Mouse (Mus musculus) ES-E14 (cell line): ENCODE results near the gene Zfp420. TPM values are rescaled to one million over a fixed set of nuclear protein-coding genes. Genes with fewer than 3 reads are reported as not detected.

Source experiments
- DNase-seq: peaks from one replicate; pipeline ENCODE4 v3.0.0-alpha.2; 2013; ENCODE audit warnings: low read depth, low spot score
- H3K27ac ChIP-seq: 2 replicates; pipeline ENCODE4 v1.5.1; 2012; ENCODE audit warnings: low read depth, mild to moderate bottlenecking, low read length, moderate library complexity, mixed read lengths; ENCODE audit not compliant: poor library complexity, insufficient read depth, severe bottlenecking
- H3K36me3 ChIP-seq: 2 replicates; pipeline ENCODE4 v1.6.1; 2012; ENCODE audit warnings: mild to moderate bottlenecking, low read length, moderate library complexity, mixed read lengths; ENCODE audit not compliant: control insufficient read depth, poor library complexity, insufficient read depth, severe bottlenecking
- H3K4me1 ChIP-seq, 2 experiments: fragments of 150-350 bp in 1 of 2; sonication (generic) in 1 of 2; 2 replicates each; pipeline ENCODE4 v1.6.1; 2012; ENCODE audit warnings: low read length in 2 of 2, mild to moderate bottlenecking in 1 of 2, mixed read lengths in 1 of 2; ENCODE audit not compliant: control insufficient read depth in 2 of 2, insufficient read depth in 2 of 2, poor library complexity in 1 of 2
- H3K4me3 ChIP-seq, 2 experiments: fragments of 150-350 bp in 1 of 2; sonication (generic) in 1 of 2; 2 replicates each; pipeline ENCODE4 v1.5.1; 2012; ENCODE audit warnings: low read length in 2 of 2, low read depth in 1 of 2, mild to moderate bottlenecking in 1 of 2, mixed read lengths in 1 of 2; ENCODE audit not compliant: insufficient read depth in 1 of 2, poor library complexity in 1 of 2, severe bottlenecking in 1 of 2
- H3K9ac ChIP-seq: 2 replicates; pipeline ENCODE4 v1.6.1; 2012; ENCODE audit warnings: low read depth, mild to moderate bottlenecking, low read length, mixed read lengths; ENCODE audit not compliant: poor library complexity, insufficient read depth, severe bottlenecking
- H3K9me3 ChIP-seq: fragments of 150-350 bp; sonication (generic); 2 replicates; pipeline ENCODE4 v1.6.1; 2012; ENCODE audit warnings: low read depth, mild to moderate bottlenecking, low read length; ENCODE audit not compliant: control insufficient read depth, insufficient read depth
- CHD2 ChIP-seq: IDR thresholded peaks from 2 replicates; pipeline ENCODE4 v1.6.1; 2014; ENCODE audit warnings: mild to moderate bottlenecking, low read depth, low read length, inconsistent platforms
- HCFC1 ChIP-seq: IDR thresholded peaks from 2 replicates; pipeline ENCODE4 v1.6.1; 2012; ENCODE audit warnings: low read length, inconsistent platforms, borderline replicate concordance; ENCODE audit not compliant: insufficient read depth
- MAFK ChIP-seq: IDR thresholded peaks from 2 replicates; pipeline ENCODE4 v1.6.1; 2014; ENCODE audit warnings: mild to moderate bottlenecking, low read depth, low read length, inconsistent platforms; ENCODE audit not compliant: insufficient read depth
- ZC3H11A ChIP-seq: IDR thresholded peaks from 2 replicates; pipeline ENCODE4 v1.6.1; 2012; ENCODE audit warnings: low read depth, mild to moderate bottlenecking, inconsistent platforms, low read length, borderline replicate concordance
- ZNF384 ChIP-seq: IDR thresholded peaks from 2 replicates; pipeline ENCODE4 v1.6.1; 2012; ENCODE audit warnings: low read depth, low read length, inconsistent platforms
- in situ Hi-C, 2 experiments: fragments of 600-800 bp; cut with MboI; formaldehyde crosslinking; loops; one replicate each; pipeline ENCODE4 v1.15.1; 2025; ENCODE audit warnings: low sequenced_read_pairs in 2 of 2, inconsistent platforms in 1 of 2; ENCODE audit not compliant: unreplicated experiment in 2 of 2
- total RNA-seq: library from RNA; depleted of rRNA; stranded (reverse); fragments of 300-350 nt; gene quantifications from 2 replicates; pipeline ENCODE4 v1.2.3, GENCODE M21; 2012

Gene Zfp420
- total RNA-seq, 1 experiment, result 5.6 TPM

GRCm38 (mm10) chr7:29815910-29816429, 43.8 kb upstream of the Zfp420 start, which contains the start of gene Zfp790:
Gene Zfp790 (plus strand): TSS chr7:29816114.
- in situ Hi-C loops, result no loop called here
- peak; percentile 89 for DNase-seq
- H3K9me3 ChIP-seq, result no peaks in the 10 kb centered on the region
- H3K36me3 ChIP-seq, result no peaks in the 10 kb centered on the region
- peak within 1 kb of the TSS; percentile 75 to 92 for H3K4me3 ChIP-seq
- peak within 1 kb of the TSS; percentile 70 for H3K9ac ChIP-seq
- peak within 1 kb of the TSS; percentile 9; the same call in 1 of the 2 replicates for H3K27ac ChIP-seq
- no peak for TF ChIP-seq ZC3H11A
- peak; percentile 53; the same call in 1 of the 2 replicates for TF ChIP-seq MAFK
- no peak for TF ChIP-seq ZNF384
- TF ChIP-seq HCFC1, result peak; percentile 94
- TF ChIP-seq CHD2, result no peak
- 0 out of 4 replicates have a peak, but pooled peaks cover 0 to 2% of the 10 kb centered on the region in 2 experiments for H3K4me1 ChIP-seq

- Histone ChIP-seq H3K9ac (peak overlapping the region; percentile 69), H3K4me3 (peak overlapping the region; percentile 73 to 89), H3K36me3 (peaks cover 4% of the 10 kb centered on the region; the same call in 1 of the 2 replicates), H3K9me3 (no peaks in the 10 kb centered on the region), H3K4me1 (0 out of 4 replicates have a peak, but pooled peaks cover 0 to 2% of the 10 kb centered on the region in 2 experiments), H3K27ac (no peak overlapping the region)
- in situ Hi-C loops, result no loop called here
- DNase-seq, result peak; percentile 72
- TF ChIP-seq HCFC1, result peak; percentile 92
- no peak for TF ChIP-seq MAFK
- TF ChIP-seq ZC3H11A, result no peak
- peak; percentile 35; the same call in 1 of the 2 replicates for TF ChIP-seq CHD2
- TF ChIP-seq ZNF384, result no peak
Measured at GRCm38 (mm10) chr7:29818619-29819254, 41.0 kb upstream of the Zfp420 start.

- Histone ChIP-seq H3K27ac (no peak overlapping the region), H3K4me3 (no peak overlapping the region), H3K9ac (no peak overlapping the region), H3K4me1 (no peaks in the 10 kb centered on the region), H3K36me3 (peaks cover 19% of the 10 kb centered on the region), H3K9me3 (no peaks in the 10 kb centered on the region)
- in situ Hi-C loops, result no loop called here
- no peak for TF ChIP-seq HCFC1
- TF ChIP-seq ZC3H11A, result no peak
- TF ChIP-seq CHD2, result no peak
- TF ChIP-seq MAFK, result no peak
- TF ChIP-seq ZNF384, result no peak
- no peak for DNase-seq
Measured at GRCm38 (mm10) chr7:29828001-29828400, 31.8 kb upstream of the Zfp420 start.

- Histone ChIP-seq H3K36me3 (peaks cover 11% of the 10 kb centered on the region; the same call in 1 of the 2 replicates), H3K27ac (no peak overlapping the region), H3K4me3 (no peak overlapping the region), H3K9ac (no peak overlapping the region), H3K4me1 (no peaks in the 10 kb centered on the region), H3K9me3 (no peaks in the 10 kb centered on the region)
- DNase-seq, result no peak
- in situ Hi-C loops, result no loop called here
- TF ChIP-seq MAFK (no peak), ZNF384 (no peak), CHD2 (no peak), HCFC1 (no peak), ZC3H11A (no peak)
Measured at GRCm38 (mm10) chr7:29829804-29830203, 30.0 kb upstream of the Zfp420 start.
